ENCODE assay signal across 8 mouse cellular contexts in the genomic region with DNA sequence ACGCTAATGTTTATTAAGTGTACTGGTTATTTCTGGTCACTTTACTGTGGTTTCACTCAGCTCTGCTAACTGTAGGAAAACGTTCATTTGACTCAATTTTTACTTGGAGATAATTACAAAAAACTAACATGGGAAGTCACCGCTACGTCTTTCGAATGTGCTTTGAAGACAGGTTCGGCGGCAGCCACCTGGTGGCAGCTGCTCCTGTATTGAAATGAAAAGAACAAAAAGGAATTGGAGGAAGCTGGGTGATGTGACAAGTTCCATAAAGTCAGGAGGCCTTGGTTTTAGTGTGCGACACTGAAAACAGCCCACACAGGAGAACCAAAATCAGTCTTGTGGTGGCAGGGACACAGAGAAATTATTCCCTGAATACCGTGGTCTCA. TPM values are rescaled to one million over a fixed set of nuclear protein-coding genes. Genes with fewer than 3 reads are reported as not detected.
DNase-seq lines count a peak whose midpoint lies in the region; ATAC-seq lines count a peak whose summit lies in the region.

No protein-coding gene starts in this region.

- H3K27ac ChIP-seq in heart, embryonic 10.5 days = peak overlapping the region; percentile 88
- H3K27ac ChIP-seq in hindbrain, embryonic 14.5 days = peak overlapping the region; percentile 65

- H3K27me3 ChIP-seq in heart, embryonic 10.5 days (ENCODE audit: insufficient read depth, poor library complexity, severe bottlenecking) = no peaks in the 10 kb centered on the region
- H3K27me3 ChIP-seq in hindbrain, embryonic 14.5 days (ENCODE audit: control insufficient read depth, insufficient read depth, low read length) = no peaks in the 10 kb centered on the region

- H3K9me3 ChIP-seq in heart, embryonic 10.5 days = no peaks in the 10 kb centered on the region
- H3K9me3 ChIP-seq in hindbrain, embryonic 14.5 days (ENCODE audit: control insufficient read depth, low read length) = no peaks in the 10 kb centered on the region

- ATAC-seq in hindbrain, embryonic 14.5 days (ENCODE audit: low FRiP score) = peak; percentile 78
- peak; percentile 72 for ATAC-seq in megakaryocyte, adult 5-6 weeks (ENCODE audit: poor library complexity, severe bottlenecking)

- WGBS in heart, embryonic 10.5 days = 7% methylated on average over 9 of the region's 9 CpGs
- WGBS in hindbrain, embryonic 14.5 days = 6% methylated on average over 9 of the region's 9 CpGs

- H3K4me1 ChIP-seq in heart, embryonic 10.5 days = peaks cover 7% of the 10 kb centered on the region; the same call in 1 of the 2 replicates
- peaks cover 7% of the 10 kb centered on the region for H3K4me1 ChIP-seq in hindbrain, embryonic 14.5 days (replicated peaks; ENCODE audit: control insufficient read depth, insufficient read depth, low read length)

- H3K4me2 ChIP-seq in hindbrain, embryonic 14.5 days (replicated peaks) = peak overlapping the region; percentile 68

- peak overlapping the region; percentile 71 for H3K4me3 ChIP-seq in heart, embryonic 10.5 days
- H3K4me3 ChIP-seq in hindbrain, embryonic 14.5 days (replicated peaks; ENCODE audit: low read length) = peak overlapping the region; percentile 48

- peak overlapping the region; percentile 40; the same call in 1 of the 2 replicates for H3K9ac ChIP-seq in hindbrain, embryonic 14.5 days

- no peak for DNase-seq in heart, embryonic 10.5 days (ENCODE audit: low spot score)
- no peak for DNase-seq in heart, postnatal 4 days
- DNase-seq in thymus, adult 18-20 months = peak; percentile 36 to 56
- no peak for DNase-seq in thymus, postnatal 25 days
- no peak for DNase-seq in hindbrain, embryonic 14.5 days (ENCODE audit: low spot score)
- DNase-seq in testis, postnatal 10 days (ENCODE audit: low spot score) = peak; percentile 52
- DNase-seq in right cerebral cortex, postnatal 14 days = no peak

- H3K36me3 ChIP-seq in heart, embryonic 10.5 days = peaks cover 10% of the 10 kb centered on the region
- H3K36me3 ChIP-seq in hindbrain, embryonic 14.5 days (replicated peaks; ENCODE audit: control insufficient read depth, insufficient read depth) = no peaks in the 10 kb centered on the region

RNA-seq across cellular contexts. Expression of gene Gm28557, which starts 0.4 kb away (rescaled TPM):
- polyA plus RNA-seq in heart, embryonic 10.5 days (2016; fragmentation: Nextera tagmentation; extraction: Ambion mirVana) = 2.0 and 3.0 TPM in 2 replicates
- total RNA-seq in heart, postnatal 4 days (2021) = 1 to 10 TPM in 1 of 2 experiments, under 1 TPM in 1; 0.79 to 1.4 TPM
- polyA plus RNA-seq in hindbrain, embryonic 14.5 days (2014; fragmentation: Nextera tagmentation; extraction: Ambion mirVana) = 1.8 and 2.4 TPM in 2 replicates
- total RNA-seq in megakaryocyte, adult 5-6 weeks (2015) = 0.62 and 2.7 TPM in 2 replicates
- total RNA-seq in megakaryocyte, adult 5-6 weeks (2017) = 3.4 and 4.3 TPM in 2 replicates

RNA-seq across cellular contexts. Expression of gene Rslcan18, which starts 7.2 kb away (rescaled TPM):
- polyA plus RNA-seq in heart, embryonic 10.5 days (2016; fragmentation: Nextera tagmentation; extraction: Ambion mirVana) = 0.23 and 0.49 TPM in 2 replicates
- total RNA-seq in heart, postnatal 4 days (2021) = under 1 TPM in 1 of 2 experiments, not detected in 1; 0.21 TPM
- 0.09 TPM in 1 of 2 replicates, not detected in the other for polyA plus RNA-seq in hindbrain, embryonic 14.5 days (2014; fragmentation: Nextera tagmentation; extraction: Ambion mirVana)
- total RNA-seq in megakaryocyte, adult 5-6 weeks (2015) = 0.78 and 0.85 TPM in 2 replicates
- total RNA-seq in megakaryocyte, adult 5-6 weeks (2017) = 0.22 TPM in 1 of 2 replicates, not detected in the other

RNA-seq across cellular contexts. Expression of gene Zfp708, which starts 11.0 kb away (rescaled TPM):
- polyA plus RNA-seq in heart, embryonic 10.5 days (2016; fragmentation: Nextera tagmentation; extraction: Ambion mirVana) = 3.4 and 3.8 TPM in 2 replicates
- 1 to 10 TPM in 1 of 2 experiments, under 1 TPM in 1; 0.97 to 2.1 TPM for total RNA-seq in heart, postnatal 4 days (2021)
- 9.7 and 11.0 TPM in 2 replicates for polyA plus RNA-seq in hindbrain, embryonic 14.5 days (2014; fragmentation: Nextera tagmentation; extraction: Ambion mirVana)
- 1.4 and 2.5 TPM in 2 replicates for total RNA-seq in megakaryocyte, adult 5-6 weeks (2015)
- total RNA-seq in megakaryocyte, adult 5-6 weeks (2017) = 0.95 and 1.4 TPM in 2 replicates

RNA-seq across cellular contexts. Expression of gene Zfp759, which starts 12.6 kb away (rescaled TPM):
- polyA plus RNA-seq in heart, embryonic 10.5 days (2016; fragmentation: Nextera tagmentation; extraction: Ambion mirVana) = 1.0 and 1.5 TPM in 2 replicates
- 1 to 10 TPM; 2.0 to 3.1 TPM for total RNA-seq in heart, postnatal 4 days (2021)
- polyA plus RNA-seq in hindbrain, embryonic 14.5 days (2014; fragmentation: Nextera tagmentation; extraction: Ambion mirVana) = 5.7 and 5.8 TPM in 2 replicates
- 2.1 and 2.9 TPM in 2 replicates for total RNA-seq in megakaryocyte, adult 5-6 weeks (2015)
- 3.1 and 4.2 TPM in 2 replicates for total RNA-seq in megakaryocyte, adult 5-6 weeks (2017)

RNA-seq across cellular contexts. Expression of gene Zfp712, which starts 47.8 kb away (rescaled TPM):
- polyA plus RNA-seq in heart, embryonic 10.5 days (2016; fragmentation: Nextera tagmentation; extraction: Ambion mirVana) = 2.1 and 2.2 TPM in 2 replicates
- 1 to 10 TPM; 1.4 to 1.6 TPM for total RNA-seq in heart, postnatal 4 days (2021)
- polyA plus RNA-seq in hindbrain, embryonic 14.5 days (2014; fragmentation: Nextera tagmentation; extraction: Ambion mirVana) = 8.0 and 10.6 TPM in 2 replicates
- 4.2 and 6.2 TPM in 2 replicates for total RNA-seq in megakaryocyte, adult 5-6 weeks (2015)
- 4.3 and 5.5 TPM in 2 replicates for total RNA-seq in megakaryocyte, adult 5-6 weeks (2017)

Comparison
In these comparisons a context has a peak if more than half of its experiments do, and no peak if none do; other contexts are left out.
1. DNase-seq: peak in thymus, adult 18-20 months (2 of 2) and testis, postnatal 10 days (single experiment); none in heart, embryonic 10.5 days (single experiment), heart, postnatal 4 days (single experiment), thymus, postnatal 25 days (single experiment), hindbrain, embryonic 14.5 days (single experiment) and right cerebral cortex, postnatal 14 days (single experiment).